Mouse (Mus musculus) thymus, postnatal 25 days (tissue): ENCODE data around the gene Ear14.

ENCODE experiments used
- DNase-seq: peaks from one replicate; pipeline ENCODE4 v3.0.0; 2022

Gene Ear14

GRCm38 (mm10) chr14:51253569-51253968 lies 50.4 kb downstream of the Ear14 start:
- no peak for DNase-seq
